Mouse (Mus musculus): ENCODE results near the gene Mtg1.

DNA sequence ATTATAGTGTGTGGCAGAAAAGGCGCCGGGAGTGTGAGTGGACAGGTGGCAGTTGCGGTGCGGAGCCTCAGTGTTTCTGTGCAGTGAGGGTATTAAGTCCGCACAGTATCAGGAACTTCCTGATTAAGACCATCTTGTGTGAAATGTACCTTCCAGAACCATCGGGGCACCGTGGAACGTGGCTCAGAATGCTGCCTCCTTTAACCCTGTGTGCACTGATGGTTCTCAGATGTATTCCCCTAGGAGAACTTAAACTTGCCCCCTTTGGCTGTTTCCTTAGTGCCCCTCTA is 602 bp downstream of the Mtg1 start:
- TF ChIP-seq CTCF (IDR thresholded peaks at IDR 0.05; ENCODE audit: insufficient read depth, low read length): no peak
- no peak for TF ChIP-seq POLR2A (IDR thresholded peaks at IDR 0.05; ENCODE audit: borderline replicate concordance, extremely low read depth, low read depth, low read length)
